Mouse (Mus musculus) midbrain, embryonic 15.5 days (tissue): ENCODE measurements around the gene Pam16. TPM values are rescaled to one million over a fixed set of nuclear protein-coding genes. Genes with fewer than 3 reads are reported as not detected.
A peak's percentile ranks its signal among the peaks of the same experiment; 100 is the strongest.

Source experiments
- ATAC-seq: fragments of 200-750 bp; cut with Nextera tagmentation; replicated peaks from 2 replicates; pipeline ENCODE4 v1.8.0; 2017; ENCODE audit warnings: moderate TSS enrichment
- H3K27ac ChIP-seq: fragments of 300-500 bp; sonication (generic); 2 replicates; pipeline ENCODE4 v1.5.1; 2015; ENCODE audit warnings: mild to moderate bottlenecking, inconsistent platforms
- H3K27me3 ChIP-seq: fragments of 300-500 bp; sonication (generic); replicated peaks from 2 replicates; pipeline ENCODE4 v1.6.1; 2015; ENCODE audit warnings: inconsistent platforms
- H3K36me3 ChIP-seq: fragments of 300-500 bp; sonication (generic); replicated peaks from 2 replicates; pipeline ENCODE4 v1.6.1; 2015; ENCODE audit warnings: inconsistent platforms
- H3K4me1 ChIP-seq: fragments of 300-500 bp; sonication (generic); 2 replicates; pipeline ENCODE4 v1.6.1; 2015; ENCODE audit warnings: inconsistent platforms
- H3K4me2 ChIP-seq: fragments of 300-500 bp; sonication (generic); 2 replicates; pipeline ENCODE4 v1.6.1; 2015; ENCODE audit warnings: inconsistent platforms, mild to moderate bottlenecking, moderate library complexity
- H3K4me3 ChIP-seq: fragments of 300-500 bp; sonication (generic); 2 replicates; pipeline ENCODE4 v1.5.1; 2015; ENCODE audit warnings: mild to moderate bottlenecking, inconsistent platforms
- H3K9ac ChIP-seq: fragments of 300-500 bp; sonication (generic); 2 replicates; pipeline ENCODE4 v1.6.1; 2015; ENCODE audit warnings: mild to moderate bottlenecking, inconsistent platforms
- H3K9me3 ChIP-seq: fragments of 300-500 bp; sonication (generic); 2 replicates; pipeline ENCODE4 v1.6.1; 2016; ENCODE audit warnings: inconsistent platforms
- WGBS: fragments of 180-500 bp; shearing (Covaris S2); methylation state at CpG from one replicate; pipeline ENCODE4 v1.1.7; 2015; ENCODE audit warnings: mixed read lengths; 5-methylcytosine and 5-hydroxymethylcytosine counted together
- polyA plus RNA-seq: library from polyadenylated mRNA; unstranded; fragments of >200 nt; fragmentation: Nextera tagmentation; extraction: Ambion mirVana; gene quantifications from 2 replicates; pipeline ENCODE4 v1.2.1, GENCODE M21; 2015

Gene Pam16
- polyA plus RNA-seq, 1 experiment from 2014 or later: 154 TPM

DNA sequence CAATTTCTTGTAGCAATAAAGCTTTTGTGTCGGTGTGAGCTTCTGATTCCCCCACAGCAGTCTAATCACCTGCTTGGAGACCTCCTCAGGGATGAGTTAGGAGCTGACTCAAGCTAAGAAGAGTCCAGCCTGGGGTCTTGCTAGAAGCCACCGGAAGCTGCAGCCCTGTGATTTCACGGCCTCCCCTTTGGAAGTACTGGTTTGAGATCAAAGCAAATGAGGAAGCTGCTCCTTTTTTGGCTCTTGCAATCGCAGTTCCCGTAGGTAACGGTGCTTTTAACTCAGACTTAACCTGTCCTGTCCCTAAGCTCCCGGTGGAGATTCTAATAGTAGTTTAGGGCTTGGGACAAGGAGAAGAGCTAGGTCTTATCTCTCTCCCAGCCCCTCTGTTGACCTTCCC, 46.2 kb downstream of the Pam16 start:
- 68% methylated on average over 7 of the region's 7 CpGs for WGBS
- H3K27ac ChIP-seq: no peak overlapping the region
- H3K36me3 ChIP-seq: no peaks in the 10 kb centered on the region
- no peak overlapping the region for H3K9ac ChIP-seq
- ATAC-seq: no peak
- H3K9me3 ChIP-seq: no peaks in the 10 kb centered on the region
- no peaks in the 10 kb centered on the region for H3K4me1 ChIP-seq
- H3K4me3 ChIP-seq: no peak overlapping the region
- no peak overlapping the region for H3K4me2 ChIP-seq
- H3K27me3 ChIP-seq: no peaks in the 10 kb centered on the region

DNA sequence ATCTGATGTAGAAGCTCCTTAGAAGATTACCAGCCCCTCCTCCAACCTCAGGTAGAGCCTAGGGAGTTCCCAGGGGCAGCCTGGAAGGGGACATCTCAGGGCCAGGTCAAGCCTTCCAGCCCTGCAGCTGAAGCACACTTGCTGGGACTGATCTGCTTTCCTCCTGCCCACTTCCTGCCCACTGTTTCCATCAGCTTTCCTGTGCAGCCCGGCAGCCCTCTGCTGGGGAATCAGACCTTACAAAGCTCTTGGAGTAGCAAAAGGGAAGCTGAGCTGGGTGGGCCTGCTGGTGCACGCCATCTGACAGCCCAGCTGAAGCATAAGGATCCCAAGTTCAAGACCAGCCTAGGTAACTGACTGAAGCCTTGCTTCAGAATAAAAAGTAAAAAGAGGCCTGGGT, 47.9 kb downstream of the Pam16 start:
- no peaks in the 10 kb centered on the region for H3K27me3 ChIP-seq
- no peak overlapping the region for H3K27ac ChIP-seq
- H3K4me2 ChIP-seq: no peak overlapping the region
- no peak for ATAC-seq
- no peak overlapping the region for H3K4me3 ChIP-seq
- H3K9ac ChIP-seq: no peak overlapping the region
- H3K9me3 ChIP-seq: no peaks in the 10 kb centered on the region
- no peaks in the 10 kb centered on the region for H3K36me3 ChIP-seq
- 49% methylated on average over 2 of the region's 2 CpGs for WGBS
- H3K4me1 ChIP-seq: no peaks in the 10 kb centered on the region

DNA sequence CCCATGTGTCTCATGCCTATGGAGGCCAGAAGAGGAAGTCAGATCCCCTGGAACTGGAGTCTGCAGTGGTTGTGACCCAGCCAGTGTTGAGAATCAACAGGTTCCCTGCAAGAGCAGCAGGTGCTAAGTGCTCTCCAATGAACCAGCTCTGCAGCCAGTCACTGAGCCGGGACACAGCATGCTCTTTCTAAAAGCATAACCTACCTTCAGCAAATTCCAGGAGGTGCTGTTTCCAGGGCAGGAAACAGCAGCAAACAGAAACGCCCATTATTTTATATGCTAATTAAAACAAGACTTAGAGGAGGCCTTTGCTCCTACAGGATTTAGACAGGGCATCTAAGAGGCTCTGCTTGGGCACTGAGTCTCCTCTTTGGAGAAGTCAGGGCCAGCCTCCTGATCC, 48.8 kb downstream of the Pam16 start:
- H3K4me2 ChIP-seq: no peak overlapping the region
- 49% methylated on average over 2 of the region's 2 CpGs for WGBS
- H3K36me3 ChIP-seq: no peaks in the 10 kb centered on the region
- H3K9me3 ChIP-seq: no peaks in the 10 kb centered on the region
- no peak overlapping the region for H3K4me3 ChIP-seq
- H3K4me1 ChIP-seq: no peaks in the 10 kb centered on the region
- H3K27ac ChIP-seq: no peak overlapping the region
- no peak overlapping the region for H3K9ac ChIP-seq
- no peak for ATAC-seq
- H3K27me3 ChIP-seq: no peaks in the 10 kb centered on the region

DNA sequence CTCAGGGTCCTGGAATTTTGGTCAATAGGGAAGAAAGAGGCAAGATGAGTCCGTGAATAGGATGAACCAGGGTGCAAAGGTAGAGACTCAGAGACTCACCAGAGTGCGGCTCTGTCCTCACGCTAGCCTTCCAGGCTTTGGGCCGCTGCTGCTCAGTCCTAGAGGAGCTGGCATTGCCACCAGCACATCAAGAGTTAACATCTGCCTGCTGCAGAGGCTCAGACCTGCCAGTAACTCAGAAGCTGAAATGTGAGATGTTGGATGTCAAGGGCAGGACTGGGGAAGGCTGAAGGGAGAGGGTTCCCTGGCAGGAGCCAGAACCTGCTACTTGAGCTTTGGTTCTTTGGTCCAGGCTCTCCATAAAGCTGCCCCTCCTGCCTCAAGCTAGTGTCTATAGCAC, 54.1 kb downstream of the Pam16 start:
- WGBS: 60% methylated on average over 4 of the region's 4 CpGs
- Histone ChIP-seq H3K4me1 (no peaks in the 10 kb centered on the region), H3K27me3 (no peaks in the 10 kb centered on the region), H3K27ac (no peak overlapping the region), H3K9ac (no peak overlapping the region), H3K36me3 (no peaks in the 10 kb centered on the region), H3K9me3 (no peaks in the 10 kb centered on the region), H3K4me2 (no peak overlapping the region), H3K4me3 (no peak overlapping the region)
- no peak for ATAC-seq

DNA sequence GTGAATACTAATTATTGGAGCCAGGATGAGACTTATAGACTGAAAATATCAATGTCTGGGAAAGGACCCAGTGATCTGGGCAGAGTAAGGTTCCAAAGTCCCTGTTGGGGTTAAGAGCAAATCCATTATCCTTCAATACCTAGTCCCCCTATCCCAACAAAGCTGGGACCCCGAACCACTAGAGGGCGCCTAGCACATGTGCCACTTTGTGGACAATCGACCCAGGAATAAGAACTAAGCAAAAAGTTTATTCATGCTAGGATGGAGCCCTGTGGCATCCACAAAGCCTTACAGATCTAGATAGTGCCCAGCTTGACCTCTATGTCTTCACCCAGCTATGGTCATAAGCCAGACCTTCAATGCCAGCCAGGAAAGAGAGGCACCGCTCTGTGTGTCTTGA, 56.9 kb downstream of the Pam16 start:
- H3K27me3 ChIP-seq: no peaks in the 10 kb centered on the region
- ATAC-seq: 0 out of 2 replicates have a peak, but pooled peaks have one; percentile 20
- no peak overlapping the region for H3K9ac ChIP-seq
- no peak overlapping the region for H3K4me2 ChIP-seq
- no peak overlapping the region for H3K27ac ChIP-seq
- no peaks in the 10 kb centered on the region for H3K9me3 ChIP-seq
- WGBS: 19% methylated on average over 4 of the region's 4 CpGs
- H3K4me3 ChIP-seq: no peak overlapping the region
- H3K36me3 ChIP-seq: no peaks in the 10 kb centered on the region
- no peaks in the 10 kb centered on the region for H3K4me1 ChIP-seq

Other genes starting within 250 kb of the Pam16 start
- gene Adcy9, start 204.5 kb downstream of the Pam16 start, polyA plus RNA-seq: 4.2 and 4.6 TPM in 2 replicates
- gene Srl, start 83.2 kb downstream of the Pam16 start, polyA plus RNA-seq: 25.4 and 29.3 TPM in 2 replicates
- gene Tfap4, start 65.1 kb downstream of the Pam16 start, polyA plus RNA-seq: 8.1 and 8.4 TPM in 2 replicates
- 12.3 and 17.3 TPM in 2 replicates for gene Glis2, start 30.3 kb downstream of the Pam16 start, polyA plus RNA-seq
- 5.2 and 5.8 TPM in 2 replicates for gene Vasn, start 15.0 kb upstream of the Pam16 start, polyA plus RNA-seq
- gene Dnaja3, start 15.0 kb upstream of the Pam16 start, polyA plus RNA-seq: 62.1 and 65.5 TPM in 2 replicates
- gene Coro7, start 54.8 kb upstream of the Pam16 start, polyA plus RNA-seq: 32.1 and 33.2 TPM in 2 replicates
- 78.3 and 79.6 TPM in 2 replicates for gene Nmral1, start 94.4 kb upstream of the Pam16 start, polyA plus RNA-seq
- gene Hmox2, start 101.4 kb upstream of the Pam16 start, polyA plus RNA-seq: 101 and 103 TPM in 2 replicates
- 130 and 132 TPM in 2 replicates for gene Cdip1, start 165.3 kb upstream of the Pam16 start, polyA plus RNA-seq
- 0.19 and 0.52 TPM in 2 replicates for gene 4930562C15Rik, start 210.4 kb upstream of the Pam16 start, polyA plus RNA-seq